Mouse (Mus musculus) hindbrain, embryonic 16.5 days (tissue): ENCODE measurements at regions not wholly inside any gene's neighbourhood (a gene's known extent, or its start where the extent isn't known, plus 50 kb on each side); places are given as distances from the start of the nearest gene placed in this dataset.
"Not testable (repeated sequence)": the region's sequence is repeated elsewhere in the genome, so short reads cannot be mapped to it uniquely, and the experiment has no call there.

Source experiments
- ATAC-seq: fragments of 200-750 bp; cut with Nextera tagmentation; 2 replicates; pipeline ENCODE4 v1.8.0; 2017; ENCODE audit warnings: moderate TSS enrichment, moderate library complexity
- H3K27ac ChIP-seq: fragments of 300-500 bp; sonication (generic); 2 replicates; pipeline ENCODE4 v1.5.1; 2014; ENCODE audit warnings: low read depth, mild to moderate bottlenecking, control low read depth, low read length, moderate library complexity
- H3K27me3 ChIP-seq: fragments of 300-500 bp; sonication (generic); replicated peaks from 2 replicates; pipeline ENCODE4 v1.6.1; 2014; ENCODE audit warnings: low read length; ENCODE audit not compliant: control insufficient read depth, insufficient read depth
- H3K36me3 ChIP-seq: fragments of 300-500 bp; sonication (generic); 2 replicates; pipeline ENCODE4 v1.6.1; 2014; ENCODE audit warnings: mild to moderate bottlenecking, low read length, moderate library complexity, mixed read lengths; ENCODE audit not compliant: control insufficient read depth, insufficient read depth
- H3K4me1 ChIP-seq: fragments of 300-500 bp; sonication (generic); 2 replicates; pipeline ENCODE4 v1.6.1; 2014; ENCODE audit warnings: low read depth, low read length; ENCODE audit not compliant: control insufficient read depth, insufficient read depth
- H3K4me2 ChIP-seq: fragments of 300-500 bp; sonication (generic); 2 replicates; pipeline ENCODE4 v1.6.1; 2014; ENCODE audit warnings: mild to moderate bottlenecking, low read length, control low read depth, moderate library complexity
- H3K4me3 ChIP-seq: fragments of 300-500 bp; sonication (generic); 2 replicates; pipeline ENCODE4 v1.5.1; 2014; ENCODE audit warnings: mild to moderate bottlenecking, low read length, control low read depth, moderate library complexity
- H3K9ac ChIP-seq: fragments of 300-500 bp; sonication (generic); 2 replicates; pipeline ENCODE4 v1.6.1; 2014; ENCODE audit warnings: low read depth, mild to moderate bottlenecking, control low read depth, low read length, moderate library complexity
- H3K9me3 ChIP-seq: fragments of 300-500 bp; sonication (generic); 2 replicates; pipeline ENCODE4 v1.6.1; 2014; ENCODE audit warnings: mild to moderate bottlenecking, low read length, moderate library complexity; ENCODE audit not compliant: control insufficient read depth
- WGBS: fragments of 180-500 bp; shearing (Covaris S2); extraction: QIAGEN DNeasy Blood & Tissue Kit; methylation state at CpG from one replicate; pipeline ENCODE4 v1.1.7; 2014; 5-methylcytosine and 5-hydroxymethylcytosine counted together

DNA sequence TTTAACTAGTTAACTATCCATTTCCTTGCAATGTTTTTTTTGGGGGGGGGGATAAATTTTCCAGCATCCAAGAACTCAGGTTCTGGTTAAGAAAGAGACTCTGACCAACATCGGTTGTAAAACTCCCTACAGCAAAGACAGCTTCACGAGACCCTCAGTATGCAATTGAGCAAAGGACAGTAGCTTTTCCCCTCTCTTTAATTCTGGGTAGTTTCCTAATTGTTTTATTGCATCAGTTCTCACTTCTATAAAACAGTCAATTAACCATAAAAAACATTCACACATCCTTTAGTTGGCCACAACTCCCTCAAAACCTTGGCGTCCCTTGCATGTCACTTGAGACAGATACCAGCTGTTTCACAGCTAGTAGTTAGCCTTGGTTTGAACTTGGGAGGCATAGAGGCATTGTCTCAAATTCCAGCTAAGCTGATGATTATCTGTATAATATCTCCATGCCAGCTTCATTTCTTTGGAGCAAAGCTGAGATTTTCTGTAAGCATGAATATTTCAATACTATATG lies 574.1 kb upstream of the Sox11 start:
- 75% methylated on average over 3 of the region's 3 CpGs for WGBS
- ATAC-seq, result no peak
- H3K4me2 ChIP-seq, result no peak overlapping the region
- no peaks in the 10 kb centered on the region for H3K9me3 ChIP-seq
- no peak overlapping the region for H3K4me3 ChIP-seq
- no peaks in the 10 kb centered on the region for H3K27me3 ChIP-seq
- H3K4me1 ChIP-seq, result no peaks in the 10 kb centered on the region
- H3K9ac ChIP-seq, result no peak overlapping the region
- no peak overlapping the region for H3K27ac ChIP-seq
- H3K36me3 ChIP-seq, result no peaks in the 10 kb centered on the region

DNA sequence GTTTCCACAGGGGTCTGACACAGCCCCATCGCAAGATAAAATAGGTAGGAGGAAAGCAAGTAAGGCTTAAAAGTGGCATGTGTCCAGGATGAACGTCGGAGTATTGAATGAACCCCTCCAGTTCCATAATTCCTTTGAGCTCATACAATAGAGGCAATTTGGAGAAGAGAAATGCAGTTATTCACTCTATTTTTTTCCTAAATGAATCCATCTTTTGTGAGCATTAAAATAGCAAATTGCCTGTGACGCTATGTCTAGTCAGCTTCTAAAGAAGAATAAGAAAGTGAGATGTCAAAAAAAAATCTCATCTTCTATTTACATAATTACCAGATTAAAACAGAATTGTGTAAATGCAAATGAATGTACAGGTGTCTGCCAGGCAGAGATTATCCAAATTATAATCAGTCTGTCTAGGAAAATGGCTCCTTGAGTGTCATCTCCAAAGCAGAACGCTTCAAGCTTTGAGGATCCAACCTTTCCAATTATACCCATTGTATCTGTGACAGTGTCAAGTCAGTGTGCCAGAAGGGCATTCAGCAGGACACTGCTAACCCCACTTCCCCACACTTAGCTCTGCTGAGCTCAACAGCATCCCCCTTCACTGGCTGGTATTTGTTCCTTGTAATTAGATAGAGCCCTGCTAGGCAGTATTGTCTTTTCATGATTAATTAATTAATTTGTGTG lies 567.2 kb upstream of the Sox11 start:
- no peak for ATAC-seq
- Histone ChIP-seq H3K9ac (no peak overlapping the region), H3K4me2 (no peak overlapping the region), H3K27ac (no peak overlapping the region), H3K27me3 (no peaks in the 10 kb centered on the region), H3K36me3 (no peaks in the 10 kb centered on the region), H3K4me1 (no peaks in the 10 kb centered on the region), H3K4me3 (no peak overlapping the region), H3K9me3 (no peaks in the 10 kb centered on the region)
- 57% methylated on average over 5 of the region's 5 CpGs for WGBS

DNA sequence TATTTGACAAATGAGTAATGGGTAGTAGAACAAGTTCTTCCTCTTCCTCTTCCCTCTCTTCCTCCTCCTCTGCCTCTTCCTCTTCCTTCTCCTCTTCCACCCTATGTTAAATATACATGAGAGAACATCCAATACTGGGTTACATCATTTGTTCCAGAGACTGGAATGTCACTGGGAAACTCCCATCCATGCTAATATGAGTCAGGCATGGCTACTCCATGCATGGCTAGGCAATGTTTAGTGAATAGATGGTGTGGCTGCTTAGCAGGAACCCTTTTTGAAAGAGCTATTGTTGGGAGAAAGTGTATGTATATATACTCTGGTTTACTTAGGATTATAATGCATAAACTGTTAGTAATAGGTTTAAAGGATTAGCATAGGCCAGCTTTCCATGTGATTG lies 554.3 kb upstream of the Sox11 start:
- H3K4me1 ChIP-seq, H3K4me3 ChIP-seq, H3K27me3 ChIP-seq, ATAC-seq, H3K4me2 ChIP-seq, H3K36me3 ChIP-seq, H3K9ac ChIP-seq, H3K9me3 ChIP-seq, H3K27ac ChIP-seq: not testable (repeated sequence)

DNA sequence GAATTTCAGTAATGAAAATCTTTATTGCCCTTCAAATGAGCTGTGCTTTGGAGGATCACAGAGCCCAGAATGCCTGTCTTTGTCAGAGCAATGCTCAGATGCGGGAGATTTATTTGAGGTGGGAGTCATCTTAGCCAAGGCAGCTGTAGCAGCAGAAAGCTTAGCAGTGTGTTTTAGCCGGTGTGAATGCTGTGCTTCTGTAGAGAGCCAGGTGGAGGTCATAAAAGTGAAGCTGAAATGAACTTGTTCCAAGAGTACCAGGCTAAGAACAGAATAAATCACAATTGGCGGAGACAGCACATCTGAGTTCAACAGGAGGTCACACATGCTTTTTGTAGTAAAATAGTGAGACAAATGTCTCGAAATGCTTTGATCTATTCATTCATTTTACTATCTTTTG lies 539.3 kb upstream of the Sox11 start:
- H3K27ac ChIP-seq, result no peak overlapping the region
- H3K9ac ChIP-seq, result no peak overlapping the region
- H3K4me1 ChIP-seq, result no peaks in the 10 kb centered on the region
- H3K27me3 ChIP-seq, result no peaks in the 10 kb centered on the region
- no peaks in the 10 kb centered on the region for H3K36me3 ChIP-seq
- H3K4me2 ChIP-seq, result no peak overlapping the region
- WGBS, result 60% methylated on average over 4 of the region's 4 CpGs
- no peaks in the 10 kb centered on the region for H3K9me3 ChIP-seq
- no peak overlapping the region for H3K4me3 ChIP-seq
- no peak for ATAC-seq

DNA sequence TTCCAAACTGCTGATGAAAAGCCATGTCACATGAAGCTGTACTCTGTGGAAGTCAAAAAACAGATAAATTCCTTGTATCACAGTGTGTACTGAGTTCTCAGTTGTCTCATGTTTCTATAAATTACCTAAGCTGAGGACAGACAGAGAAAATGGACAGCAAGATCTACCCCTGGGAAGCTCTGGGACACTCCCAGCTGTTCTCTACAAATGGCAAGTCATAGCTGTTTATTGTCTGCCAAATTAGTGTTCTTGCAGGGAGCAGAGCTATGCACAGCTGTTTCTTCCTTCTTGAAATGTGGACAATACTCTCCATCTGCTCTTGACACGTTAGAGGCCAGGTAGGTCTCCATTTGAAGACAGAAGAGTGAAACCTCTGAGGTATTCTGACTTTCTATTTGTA lies 524.0 kb upstream of the Sox11 start:
- Histone ChIP-seq H3K4me3 (no peak overlapping the region), H3K9me3 (no peaks in the 10 kb centered on the region), H3K4me2 (no peak overlapping the region), H3K27me3 (no peaks in the 10 kb centered on the region), H3K27ac (no peak overlapping the region), H3K4me1 (no peaks in the 10 kb centered on the region), H3K9ac (no peak overlapping the region), H3K36me3 (no peaks in the 10 kb centered on the region)
- ATAC-seq, result no peak
- WGBS, result 47% methylated on average over 1 of the region's 1 CpGs

DNA sequence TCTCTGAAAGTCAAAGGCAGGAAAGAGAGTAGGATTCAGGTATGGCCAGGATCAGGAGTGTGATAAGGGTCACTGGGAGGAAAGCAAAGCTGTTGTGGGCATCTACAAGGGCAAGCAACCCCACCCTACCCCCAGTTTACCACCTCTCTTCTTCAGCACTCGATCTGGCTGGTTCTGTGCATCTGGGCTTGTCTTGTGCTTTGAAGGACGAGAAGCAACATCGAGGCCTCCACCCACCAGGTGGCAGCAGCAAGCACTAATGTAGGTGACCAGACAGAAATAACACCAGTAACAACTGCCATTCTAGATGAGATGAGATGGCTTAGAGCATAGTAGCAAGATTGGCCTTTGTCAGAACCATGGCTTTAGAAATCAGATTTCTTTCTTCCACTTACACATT lies 507.2 kb upstream of the Sox11 start:
- Histone ChIP-seq H3K4me1 (no peaks in the 10 kb centered on the region), H3K27ac (no peak overlapping the region), H3K36me3 (no peaks in the 10 kb centered on the region), H3K27me3 (no peaks in the 10 kb centered on the region), H3K4me2 (no peak overlapping the region), H3K4me3 (no peak overlapping the region), H3K9ac (no peak overlapping the region), H3K9me3 (no peaks in the 10 kb centered on the region)
- 90% methylated on average over 3 of the region's 3 CpGs for WGBS
- ATAC-seq, result no peak

DNA sequence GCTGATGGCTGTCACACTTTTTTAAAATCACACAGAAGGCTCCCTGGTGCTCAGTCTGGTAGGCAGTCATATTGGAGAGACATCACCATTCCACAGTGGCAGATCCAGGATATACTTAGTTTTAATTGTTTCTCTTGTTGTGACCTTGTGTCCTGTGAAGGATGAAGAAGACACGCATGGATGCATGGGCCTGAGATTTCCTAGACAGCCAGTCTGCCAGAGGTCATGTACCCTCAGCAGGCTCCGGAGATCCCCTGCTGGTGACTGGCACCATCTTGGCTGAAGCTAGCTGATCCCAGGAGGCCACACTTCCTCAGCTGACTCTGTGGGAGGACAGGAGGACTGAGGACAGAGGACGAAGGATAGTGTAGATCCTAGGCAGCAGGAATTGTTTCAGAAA lies 506.7 kb upstream of the Sox11 start:
- no peak overlapping the region for H3K27ac ChIP-seq
- H3K27me3 ChIP-seq, result no peaks in the 10 kb centered on the region
- H3K4me2 ChIP-seq, result no peak overlapping the region
- no peaks in the 10 kb centered on the region for H3K36me3 ChIP-seq
- no peak overlapping the region for H3K9ac ChIP-seq
- WGBS, result 77% methylated on average over 3 of the region's 3 CpGs
- H3K9me3 ChIP-seq, result no peaks in the 10 kb centered on the region
- ATAC-seq, result no peak
- H3K4me1 ChIP-seq, result no peaks in the 10 kb centered on the region
- H3K4me3 ChIP-seq, result no peak overlapping the region

DNA sequence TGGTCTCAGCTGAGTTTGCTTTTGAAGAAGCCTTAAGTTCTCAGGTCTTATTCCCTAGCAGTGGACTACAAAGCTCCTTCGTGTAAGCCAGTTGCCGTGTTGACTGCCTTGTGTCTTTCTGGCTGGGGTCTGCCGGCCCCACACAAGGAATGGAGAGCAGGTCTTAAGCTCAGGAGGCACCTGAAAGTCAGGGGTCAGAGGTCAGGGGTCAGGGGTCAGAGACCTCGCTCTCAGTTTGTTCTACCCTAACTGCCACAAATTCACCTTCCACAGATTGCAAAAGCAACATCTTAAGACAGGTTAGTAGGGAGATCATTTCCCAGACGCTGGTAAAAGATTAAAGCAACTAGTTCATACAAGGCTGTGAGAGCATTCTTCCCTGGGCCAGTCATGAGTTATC lies 505.8 kb upstream of the Sox11 start:
- H3K4me3 ChIP-seq, result no peak overlapping the region
- no peak for ATAC-seq
- H3K9ac ChIP-seq, result no peak overlapping the region
- no peaks in the 10 kb centered on the region for H3K27me3 ChIP-seq
- H3K9me3 ChIP-seq, result no peaks in the 10 kb centered on the region
- H3K4me2 ChIP-seq, result no peak overlapping the region
- WGBS, result 76% methylated on average over 5 of the region's 5 CpGs
- H3K36me3 ChIP-seq, result no peaks in the 10 kb centered on the region
- H3K4me1 ChIP-seq, result no peaks in the 10 kb centered on the region
- H3K27ac ChIP-seq, result no peak overlapping the region

DNA sequence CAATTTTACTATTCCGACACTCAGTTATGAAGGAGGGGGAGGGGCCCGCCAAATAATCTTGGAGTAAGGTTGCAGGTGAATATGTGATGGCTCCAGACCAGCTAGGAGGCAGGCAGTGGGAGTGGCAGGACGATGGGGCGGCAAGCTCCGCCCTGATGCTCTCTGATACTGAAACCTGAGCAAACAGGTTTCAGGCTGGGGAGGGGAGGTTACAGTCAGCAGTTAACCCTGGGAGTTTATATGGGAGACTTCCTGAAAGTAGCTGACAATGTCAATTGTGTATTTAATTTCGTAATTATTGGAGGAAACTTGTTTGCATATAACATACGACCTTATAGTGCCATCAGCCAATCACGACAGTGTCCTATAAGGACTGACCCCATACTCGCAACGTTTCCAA lies 505.0 kb upstream of the Sox11 start:
- ATAC-seq, result no peak
- 71% methylated on average over 10 of the region's 10 CpGs for WGBS
- Histone ChIP-seq H3K4me3 (no peak overlapping the region), H3K27ac (no peak overlapping the region), H3K36me3 (no peaks in the 10 kb centered on the region), H3K9me3 (no peaks in the 10 kb centered on the region), H3K4me1 (no peaks in the 10 kb centered on the region), H3K4me2 (no peak overlapping the region), H3K9ac (no peak overlapping the region), H3K27me3 (no peaks in the 10 kb centered on the region)

DNA sequence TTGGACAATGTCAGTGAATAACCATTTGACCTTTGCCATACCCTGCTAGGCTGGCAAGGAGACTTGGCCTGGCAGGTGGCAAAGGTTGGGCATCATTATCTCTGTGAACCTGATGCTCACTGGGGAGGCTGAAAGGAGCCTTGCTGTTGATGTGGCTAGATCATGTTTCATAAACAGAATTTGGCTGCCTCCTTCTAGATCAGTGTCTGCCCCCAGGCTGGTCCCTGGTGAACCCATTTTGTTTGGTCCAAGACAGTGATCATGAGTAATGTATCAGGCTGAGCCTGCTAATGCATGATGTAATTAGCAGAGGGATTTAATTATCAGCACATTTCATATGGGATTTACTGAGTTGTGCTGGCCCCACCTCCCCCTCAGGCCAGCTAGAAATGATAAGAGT lies 502.6 kb upstream of the Sox11 start:
- no peaks in the 10 kb centered on the region for H3K9me3 ChIP-seq
- H3K27ac ChIP-seq, result no peak overlapping the region
- no peak for ATAC-seq
- no peak overlapping the region for H3K9ac ChIP-seq
- no peaks in the 10 kb centered on the region for H3K27me3 ChIP-seq
- no peaks in the 10 kb centered on the region for H3K36me3 ChIP-seq
- no peak overlapping the region for H3K4me2 ChIP-seq
- H3K4me1 ChIP-seq, result no peaks in the 10 kb centered on the region
- no peak overlapping the region for H3K4me3 ChIP-seq
